Mouse (Mus musculus) megakaryocyte, embryonic 14.5 days (primary cell): Measurements from ENCODE around the gene Pde7b. TPM values are rescaled to one million over a fixed set of nuclear protein-coding genes. Genes with fewer than 3 reads are reported as not detected.

Source experiments
- H3K27me3 ChIP-seq: replicated peaks from 2 replicates; pipeline ENCODE3; 2012; ENCODE audit warnings: inconsistent platforms
- H3K36me3 ChIP-seq: replicated peaks from 2 replicates; pipeline ENCODE3; 2012; ENCODE audit warnings: low read length, inconsistent platforms, mixed read lengths
- H3K4me1 ChIP-seq: 2 replicates; pipeline ENCODE4 v1.6.1; 2012; ENCODE audit warnings: inconsistent platforms
- H3K4me3 ChIP-seq: replicated peaks from 2 replicates; pipeline ENCODE3; 2012; ENCODE audit warnings: moderate library complexity, mild to moderate bottlenecking, inconsistent platforms
- H3K9me3 ChIP-seq: 2 replicates; pipeline ENCODE4 v1.6.1; 2012; ENCODE audit warnings: inconsistent platforms
- FLI1 ChIP-seq: IDR thresholded peaks from 2 replicates; pipeline ENCODE4 v1.6.1; 2012; ENCODE audit warnings: low read length, inconsistent platforms, mixed read lengths
- GATA1 ChIP-seq: IDR thresholded peaks from 3 replicates; pipeline ENCODE4 v1.6.1; 2012; ENCODE audit warnings: mixed read lengths, low read length, inconsistent platforms, borderline replicate concordance
- polyA plus RNA-seq: library from polyadenylated mRNA; stranded (reverse); fragments of >175 nt; gene quantifications from 2 replicates; pipeline ENCODE4 v1.2.3, GENCODE M21; 2012; ENCODE audit warnings: low replicate concordance; ENCODE audit not compliant: insufficient read depth

Pde7b gene
- polyA plus RNA-seq, 1 experiment = 0.68 TPM

- H3K36me3 ChIP-seq = no peaks in the 10 kb centered on the region
- H3K9me3 ChIP-seq = no peaks in the 10 kb centered on the region
- H3K4me3 ChIP-seq = no peak overlapping the region
- H3K27me3 ChIP-seq = no peaks in the 10 kb centered on the region
- no peak for TF ChIP-seq GATA1
- H3K4me1 ChIP-seq = peaks cover 10% of the 10 kb centered on the region
Observed at GRCm38 (mm10) chr10:20659718-20660117, 65.2 kb downstream of the Pde7b start.

GRCm38 (mm10) chr10:20659268-20659667, 65.6 kb downstream of the Pde7b start:
- H3K27me3 ChIP-seq = peaks cover 1% of the 10 kb centered on the region
- H3K4me3 ChIP-seq = no peak overlapping the region
- peaks cover 10% of the 10 kb centered on the region for H3K4me1 ChIP-seq
- no peaks in the 10 kb centered on the region for H3K36me3 ChIP-seq
- H3K9me3 ChIP-seq = no peaks in the 10 kb centered on the region
- no peak for TF ChIP-seq GATA1
- no peak for TF ChIP-seq FLI1

- Histone ChIP-seq H3K4me3 (no peak overlapping the region), H3K9me3 (no peaks in the 10 kb centered on the region), H3K27me3 (peaks cover 3% of the 10 kb centered on the region), H3K4me1 (peaks cover 10% of the 10 kb centered on the region), H3K36me3 (no peaks in the 10 kb centered on the region)
- TF ChIP-seq GATA1 (no peak), FLI1 (no peak)
Observed at GRCm38 (mm10) chr10:20658716-20659115, 66.2 kb downstream of the Pde7b start.

GRCm38 (mm10) chr10:20657316-20658081, 67.4 kb downstream of the Pde7b start:
- Histone ChIP-seq H3K36me3 (no peaks in the 10 kb centered on the region), H3K27me3 (peaks cover 3% of the 10 kb centered on the region), H3K4me1 (peaks cover 10% of the 10 kb centered on the region), H3K4me3 (no peak overlapping the region), H3K9me3 (no peaks in the 10 kb centered on the region)
- no peak for TF ChIP-seq GATA1
- no peak for TF ChIP-seq FLI1

GRCm38 (mm10) chr10:20654590-20654989, 70.3 kb downstream of the Pde7b start:
- Histone ChIP-seq H3K27me3 (peaks cover 8% of the 10 kb centered on the region), H3K4me3 (no peak overlapping the region), H3K9me3 (0 out of 2 replicates have a peak, but pooled peaks cover 2% of the 10 kb centered on the region), H3K36me3 (no peaks in the 10 kb centered on the region), H3K4me1 (no peaks in the 10 kb centered on the region; the same call in 1 of the 2 replicates)
- TF ChIP-seq GATA1 (no peak), FLI1 (no peak)

GRCm38 (mm10) chr10:20654187-20654586, 70.7 kb downstream of the Pde7b start:
- Histone ChIP-seq H3K27me3 (peaks cover 8% of the 10 kb centered on the region), H3K4me3 (no peak overlapping the region), H3K4me1 (no peaks in the 10 kb centered on the region; the same call in 1 of the 2 replicates), H3K9me3 (0 out of 2 replicates have a peak, but pooled peaks cover 2% of the 10 kb centered on the region), H3K36me3 (no peaks in the 10 kb centered on the region)
- TF ChIP-seq FLI1 (no peak), GATA1 (no peak)

- TF ChIP-seq FLI1 (no peak), GATA1 (no peak)
- Histone ChIP-seq H3K4me1 (no peaks in the 10 kb centered on the region; the same call in 1 of the 2 replicates), H3K4me3 (no peak overlapping the region), H3K27me3 (peaks cover 8% of the 10 kb centered on the region), H3K36me3 (no peaks in the 10 kb centered on the region), H3K9me3 (0 out of 2 replicates have a peak, but pooled peaks cover 2% of the 10 kb centered on the region)
Observed at GRCm38 (mm10) chr10:20653299-20653698, 71.6 kb downstream of the Pde7b start.

GRCm38 (mm10) chr10:20636381-20636780, 88.5 kb downstream of the Pde7b start:
- TF ChIP-seq FLI1 (no peak), GATA1 (no peak)
- Histone ChIP-seq H3K9me3 (no peaks in the 10 kb centered on the region), H3K36me3 (no peaks in the 10 kb centered on the region), H3K4me3 (no peak overlapping the region), H3K4me1 (no peaks in the 10 kb centered on the region; the same call in 1 of the 2 replicates), H3K27me3 (peaks cover 5% of the 10 kb centered on the region)

- Histone ChIP-seq H3K4me3 (no peak overlapping the region), H3K4me1 (no peaks in the 10 kb centered on the region; the same call in none of the 2 replicates), H3K27me3 (peaks cover 9% of the 10 kb centered on the region), H3K36me3 (no peaks in the 10 kb centered on the region), H3K9me3 (no peaks in the 10 kb centered on the region)
- TF ChIP-seq FLI1 (no peak), GATA1 (no peak)
Observed at GRCm38 (mm10) chr10:20633085-20633415, 91.8 kb downstream of the Pde7b start.

- H3K4me1 ChIP-seq = no peaks in the 10 kb centered on the region; the same call in none of the 2 replicates
- H3K4me3 ChIP-seq = no peak overlapping the region
- H3K36me3 ChIP-seq = no peaks in the 10 kb centered on the region
- H3K9me3 ChIP-seq = no peaks in the 10 kb centered on the region
- TF ChIP-seq GATA1 = no peak
- TF ChIP-seq FLI1 = no peak
- peaks cover 13% of the 10 kb centered on the region for H3K27me3 ChIP-seq
Observed at GRCm38 (mm10) chr10:20632256-20633084, 92.4 kb downstream of the Pde7b start.
